Mouse (Mus musculus): ENCODE results near the gene Cdc42ep4. TPM values are rescaled to one million over a fixed set of nuclear protein-coding genes. Genes with fewer than 3 reads are reported as not detected.

Gene Cdc42ep4
- 69.3 and 87.7 TPM in 2 replicates for polyA plus RNA-seq (2012; rRNA removed; ENCODE audit: low replicate concordance)

GRCm38 (mm10) chr11:113751484-113752084 is at the start of gene Cdc42ep4:
Cdc42ep4 (minus strand) TSS chr11:113751881.

GRCm38 (mm10) chr11:113709731-113710256 is 41.9 kb downstream of the Cdc42ep4 start, which contains the start of gene Cpsf4l:
Cpsf4l (minus strand) TSS chr11:113710017.

GRCm38 (mm10) chr11:113683957-113684706 is 67.5 kb downstream of the Cdc42ep4 start, which contains the start of the genes Fam104a and D11Wsu47e:
Fam104a (minus strand) TSS chr11:113684155.
D11Wsu47e (plus strand) TSS chr11:113684412.

Other genes starting within 250 kb of the Cdc42ep4 start
- gene Sstr2, start 132.5 kb downstream of the Cdc42ep4 start, polyA plus RNA-seq (2012; rRNA removed; ENCODE audit: low replicate concordance): 0.07 TPM in 1 of 2 replicates, not detected in the other
- gene Cog1, start 102.7 kb downstream of the Cdc42ep4 start, polyA plus RNA-seq (2012; rRNA removed; ENCODE audit: low replicate concordance): 41.6 and 58.2 TPM in 2 replicates
- gene Slc39a11, start 101.8 kb downstream of the Cdc42ep4 start, polyA plus RNA-seq (2012; rRNA removed; ENCODE audit: low replicate concordance): 17.7 and 32.5 TPM in 2 replicates
- 19.1 and 27.1 TPM in 2 replicates for gene Fam104a, start 67.7 kb downstream of the Cdc42ep4 start, polyA plus RNA-seq (2012; rRNA removed; ENCODE audit: low replicate concordance)
- 8.4 and 14.5 TPM in 2 replicates for gene D11Wsu47e, start 67.5 kb downstream of the Cdc42ep4 start, polyA plus RNA-seq (2012; rRNA removed; ENCODE audit: low replicate concordance)
- gene Cpsf4l, start 41.9 kb downstream of the Cdc42ep4 start, polyA plus RNA-seq (2012; rRNA removed; ENCODE audit: low replicate concordance): 0.49 and 1.5 TPM in 2 replicates

Measured in subcutaneous adipose tissue, adult 2 months (tissue).